In the genomic region with DNA sequence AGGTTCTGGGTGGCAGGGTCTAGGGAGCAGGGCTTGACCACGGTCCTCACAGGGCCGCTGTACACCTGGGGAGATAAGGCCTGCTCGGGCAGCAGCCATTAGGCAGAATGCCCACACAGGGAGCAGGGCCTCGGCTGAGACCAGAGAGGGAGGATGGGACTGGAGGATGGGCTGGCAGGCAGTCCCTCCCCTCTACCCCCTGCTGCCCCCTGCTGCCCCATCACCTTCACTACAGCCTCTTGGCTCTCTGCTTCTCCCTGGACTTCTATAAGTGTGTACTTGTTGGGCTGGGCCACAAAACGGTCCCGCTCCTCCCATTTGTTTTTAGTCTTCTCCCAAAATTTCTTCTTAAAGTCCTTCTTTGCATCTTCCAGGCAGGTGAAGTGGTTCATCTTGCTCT, we compare ENCODE assay signal across 8 mouse cellular contexts. TPM values are rescaled to one million over a fixed set of nuclear protein-coding genes. Genes with fewer than 3 reads are reported as not detected.
DNase-seq lines count a peak whose midpoint lies in the region; ATAC-seq and TF ChIP-seq lines count a peak whose summit lies in the region.

No protein-coding gene starts in this region.

- peaks cover 29% of the 10 kb centered on the region for H3K27me3 ChIP-seq in G1E (ENCODE audit: insufficient read depth, low read length)
- no peaks in the 10 kb centered on the region for H3K27me3 ChIP-seq in intestine, postnatal 0 days (replicated peaks; ENCODE audit: control insufficient read depth, insufficient read depth, low read length)
- no peaks in the 10 kb centered on the region for H3K27me3 ChIP-seq in lung, embryonic 14.5 days (ENCODE audit: insufficient read depth, low read length)

- H3K9ac ChIP-seq in intestine, postnatal 0 days (ENCODE audit: low read depth, low read length) = no peak overlapping the region
- peak overlapping the region; percentile 16 for H3K9ac ChIP-seq in lung, embryonic 14.5 days

- no peak for ATAC-seq in G1E (ENCODE audit: extremely low read depth, insufficient number of reproducible peaks, low FRiP score, poor library complexity, severe bottlenecking)
- no peak for ATAC-seq in intestine, postnatal 0 days
- ATAC-seq in lung, embryonic 14.5 days (ENCODE audit: insufficient read depth) = peak; percentile 10; the same call in 1 of the 2 replicates

- H3K9me3 ChIP-seq in G1E (replicated peaks) = no peaks in the 10 kb centered on the region
- no peaks in the 10 kb centered on the region for H3K9me3 ChIP-seq in intestine, postnatal 0 days (ENCODE audit: control insufficient read depth)
- H3K9me3 ChIP-seq in lung, embryonic 14.5 days (ENCODE audit: low read depth, low read length) = no peaks in the 10 kb centered on the region

- H3K4me3 ChIP-seq in G1E (ENCODE audit: low read depth, low read length) = peak overlapping the region; percentile 44; the same call in 1 of the 2 replicates
- no peak overlapping the region for H3K4me3 ChIP-seq in intestine, postnatal 0 days (ENCODE audit: low read depth, low read length)
- H3K4me3 ChIP-seq in lung, embryonic 14.5 days (ENCODE audit: low read depth, low read length) = no peak overlapping the region

- H3K36me3 ChIP-seq in G1E (replicated peaks) = peaks cover 10% of the 10 kb centered on the region
- peaks cover 6% of the 10 kb centered on the region; the same call in 1 of the 2 replicates for H3K36me3 ChIP-seq in intestine, postnatal 0 days (ENCODE audit: control insufficient read depth, insufficient read depth)
- no peaks in the 10 kb centered on the region for H3K36me3 ChIP-seq in lung, embryonic 14.5 days (ENCODE audit: insufficient read depth)

- TF ChIP-seq CTCF in G1E (IDR thresholded peaks at IDR 0.05; ENCODE audit: low read depth, low read length) = peak; percentile 57
- TF ChIP-seq CTCF in intestine, postnatal 0 days (IDR thresholded peaks at IDR 0.05; ENCODE audit: low read depth) = peak; percentile 89
- TF ChIP-seq CTCF in lung, embryonic 14.5 days (IDR thresholded peaks at IDR 0.05; ENCODE audit: low read depth) = peak; percentile 86

- 12% methylated on average over 6 of the region's 6 CpGs for WGBS in intestine, postnatal 0 days
- WGBS in lung, embryonic 14.5 days = 4% methylated on average over 6 of the region's 6 CpGs

- no peak overlapping the region for H3K4me2 ChIP-seq in intestine, postnatal 0 days (replicated peaks; ENCODE audit: low read depth)
- H3K4me2 ChIP-seq in lung, embryonic 14.5 days = peak overlapping the region; percentile 29

- H3K4me1 ChIP-seq in G1E (ENCODE audit: insufficient read depth, low read depth, low read length) = peaks cover 50% of the 10 kb centered on the region
- peaks cover 8% of the 10 kb centered on the region for H3K4me1 ChIP-seq in intestine, postnatal 0 days (replicated peaks; ENCODE audit: control insufficient read depth, insufficient read depth, low read length)
- H3K4me1 ChIP-seq in lung, embryonic 14.5 days (ENCODE audit: insufficient read depth) = peaks cover 15% of the 10 kb centered on the region

- DNase-seq in 3134 (ENCODE audit: extremely low read depth, insufficient read length, low spot score) (peak; percentile 83), G1E (ENCODE audit: low spot score) (peak; percentile 71)
- DNase-seq in cerebellum, adult 9-11 months = peak; percentile 87
- peak; percentile 43 to 52 for DNase-seq in gastrocnemius, adult 8-10 months (ENCODE audit: low spot score in 2 of 2)
- DNase-seq in lung, embryonic 14.5 days = peak; percentile 69
- peak; percentile 74 for DNase-seq in ovary, postnatal 36 days (ENCODE audit: low spot score)
- DNase-seq in urinary bladder, adult 2 months (ENCODE audit: low spot score) = peak; percentile 44

- no peak overlapping the region for H3K27ac ChIP-seq in intestine, postnatal 0 days (ENCODE audit: low read depth, low read length)
- no peak overlapping the region for H3K27ac ChIP-seq in lung, embryonic 14.5 days (ENCODE audit: low read depth)

RNA-seq across cellular contexts. Expression of a gene that starts 1.3 kb away (rescaled TPM):
- 25.7 and 45.8 TPM in 2 replicates for total RNA-seq in G1E (2014; fragmentation: Nextera tagmentation)
- total RNA-seq in G1E (2017) = 32.6 and 39.2 TPM in 2 replicates
- 357 and 455 TPM in 2 replicates for polyA plus RNA-seq in G1E (2012)
- total RNA-seq in gastrocnemius, adult 8-10 months (2022) = 10 to 100 TPM; 16.8 to 26.0 (median 20.8) TPM
- polyA plus RNA-seq in intestine, postnatal 0 days (2015; fragmentation: Nextera tagmentation; extraction: Ambion mirVana) = 17.7 and 19.4 TPM in 2 replicates
- 45.2 and 52.7 TPM in 2 replicates for polyA plus RNA-seq in lung, embryonic 14.5 days (2014; fragmentation: Nextera tagmentation; extraction: Ambion mirVana)
- polyA plus RNA-seq in urinary bladder, adult 2 months (2012; rRNA removed) = 30.6 and 31.0 TPM in 2 replicates

RNA-seq across cellular contexts. Expression of a gene that starts 2.3 kb away (rescaled TPM):
- total RNA-seq in G1E (2014; fragmentation: Nextera tagmentation) (3.5 TPM in 1 of 2 replicates, not detected in the other), G1E (2017) (2.8 and 3.2 TPM in 2 replicates)
- 0.48 and 0.85 TPM in 2 replicates for polyA plus RNA-seq in G1E (2012)
- total RNA-seq in gastrocnemius, adult 8-10 months (2022) = 10 to 100 TPM; 61.1 to 71.7 (median 70.1) TPM
- 2.5 and 3.8 TPM in 2 replicates for polyA plus RNA-seq in intestine, postnatal 0 days (2015; fragmentation: Nextera tagmentation; extraction: Ambion mirVana)
- 1.6 and 2.4 TPM in 2 replicates for polyA plus RNA-seq in lung, embryonic 14.5 days (2014; fragmentation: Nextera tagmentation; extraction: Ambion mirVana)
- 70.2 and 82.3 TPM in 2 replicates for polyA plus RNA-seq in urinary bladder, adult 2 months (2012; rRNA removed)

RNA-seq across cellular contexts. Expression of a gene that starts 8.7 kb away (rescaled TPM):
- total RNA-seq in G1E (2014; fragmentation: Nextera tagmentation) (not detected in 2 replicates), G1E (2017) (not detected in 2 replicates)
- not detected in 2 replicates for polyA plus RNA-seq in G1E (2012)
- total RNA-seq in gastrocnemius, adult 8-10 months (2022) = under 1 TPM in 2 of 4 experiments, not detected in 2; 0.12 to 0.43 TPM
- 0.17 and 0.26 TPM in 2 replicates for polyA plus RNA-seq in intestine, postnatal 0 days (2015; fragmentation: Nextera tagmentation; extraction: Ambion mirVana)
- 0.26 and 0.34 TPM in 2 replicates for polyA plus RNA-seq in lung, embryonic 14.5 days (2014; fragmentation: Nextera tagmentation; extraction: Ambion mirVana)
- 0.29 and 0.33 TPM in 2 replicates for polyA plus RNA-seq in urinary bladder, adult 2 months (2012; rRNA removed)

RNA-seq across cellular contexts. Expression of a gene that starts 21.4 kb away (rescaled TPM):
- 9.2 and 9.9 TPM in 2 replicates for total RNA-seq in G1E (2014; fragmentation: Nextera tagmentation)
- 2.8 and 3.0 TPM in 2 replicates for total RNA-seq in G1E (2017)
- 18.9 and 22.1 TPM in 2 replicates for polyA plus RNA-seq in G1E (2012)
- 10 to 100 TPM; 49.9 to 70.6 (median 61.3) TPM for total RNA-seq in gastrocnemius, adult 8-10 months (2022)
- polyA plus RNA-seq in intestine, postnatal 0 days (2015; fragmentation: Nextera tagmentation; extraction: Ambion mirVana) = 13.8 and 15.7 TPM in 2 replicates
- 95.9 and 109 TPM in 2 replicates for polyA plus RNA-seq in lung, embryonic 14.5 days (2014; fragmentation: Nextera tagmentation; extraction: Ambion mirVana)
- 42.5 and 47.9 TPM in 2 replicates for polyA plus RNA-seq in urinary bladder, adult 2 months (2012; rRNA removed)

RNA-seq across cellular contexts. Expression of a gene that starts 25.3 kb away (rescaled TPM):
- total RNA-seq in G1E (2014; fragmentation: Nextera tagmentation) (not detected in 2 replicates), G1E (2017) (not detected in 2 replicates)
- not detected in 2 replicates for polyA plus RNA-seq in G1E (2012)
- not detected for total RNA-seq in gastrocnemius, adult 8-10 months (2022)
- polyA plus RNA-seq in intestine, postnatal 0 days (2015; fragmentation: Nextera tagmentation; extraction: Ambion mirVana) = not detected in 2 replicates
- not detected in 2 replicates for polyA plus RNA-seq in lung, embryonic 14.5 days (2014; fragmentation: Nextera tagmentation; extraction: Ambion mirVana)
- polyA plus RNA-seq in urinary bladder, adult 2 months (2012; rRNA removed) = not detected in 2 replicates

Comparison
In these comparisons a context has a peak if more than half of its experiments do, and no peak if none do; other contexts are left out.
1. RNA of a gene that starts 2.3 kb away (polyA plus RNA-seq): 70.2 to 82.3 TPM in urinary bladder, adult 2 months; 2.5 to 3.8 TPM in intestine, postnatal 0 days, 1.6 to 2.4 TPM in lung, embryonic 14.5 days and 0.48 to 0.85 TPM in G1E; every median in the first group is over 10 times any median in the second.
2. Peak in every context shown above with its lines, with median percentiles within 50 percentile points of each other: DNase-seq and CTCF ChIP-seq.